Mouse (Mus musculus): Measurements from ENCODE around the gene 1700014D04Rik. TPM values are rescaled to one million over a fixed set of nuclear protein-coding genes. Genes with fewer than 3 reads are reported as not detected.
"Not testable (repeated sequence)": the region's sequence is repeated elsewhere in the genome, so short reads cannot be mapped to it uniquely, and the experiment has no call there.

Gene 1700014D04Rik
- polyA plus RNA-seq, 1 experiment from 2014 or later = 0.18 TPM

DNA sequence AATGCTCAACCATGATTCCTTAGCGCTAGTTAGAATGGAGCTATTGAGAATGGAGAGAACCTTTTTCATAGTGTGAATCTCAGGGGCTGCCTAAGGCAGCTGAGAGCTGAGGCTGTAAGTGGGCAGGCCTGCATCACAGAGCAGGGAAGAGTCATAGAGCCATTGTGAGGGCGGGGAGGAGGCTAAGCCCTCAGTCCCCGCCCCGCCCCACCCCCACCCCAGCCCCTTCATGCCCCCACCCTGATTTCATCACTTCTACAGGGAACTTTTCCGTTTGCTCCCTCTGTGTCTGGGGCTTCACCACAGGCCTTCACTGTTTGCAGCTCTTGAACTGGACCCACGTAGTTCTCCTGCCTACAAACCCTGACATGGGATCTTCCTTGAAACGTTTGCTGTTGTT lies 14.9 kb downstream of the 1700014D04Rik start, which contains the start of gene Spata31d1d:
TSS of gene Spata31d1d (minus strand) at position 101 of the 400 bp plus-strand sequence.
- H3K4me1 ChIP-seq (replicated peaks) = peaks cover 8% of the 10 kb centered on the region
- H3K9me3 ChIP-seq = no peaks in the 10 kb centered on the region
- H3K27ac ChIP-seq = no peak within 1 kb of the TSS
- DNase-seq (ENCODE audit: low spot score) = no peak
- H3K27me3 ChIP-seq (ENCODE audit: insufficient read depth, poor library complexity, severe bottlenecking) = peaks cover 21% of the 10 kb centered on the region
- no peak within 1 kb of the TSS for H3K4me3 ChIP-seq
- 41% methylated on average over 7 of the region's 7 CpGs for whole genome bisulfite sequencing
- no peaks in the 10 kb centered on the region for H3K36me3 ChIP-seq

DNA sequence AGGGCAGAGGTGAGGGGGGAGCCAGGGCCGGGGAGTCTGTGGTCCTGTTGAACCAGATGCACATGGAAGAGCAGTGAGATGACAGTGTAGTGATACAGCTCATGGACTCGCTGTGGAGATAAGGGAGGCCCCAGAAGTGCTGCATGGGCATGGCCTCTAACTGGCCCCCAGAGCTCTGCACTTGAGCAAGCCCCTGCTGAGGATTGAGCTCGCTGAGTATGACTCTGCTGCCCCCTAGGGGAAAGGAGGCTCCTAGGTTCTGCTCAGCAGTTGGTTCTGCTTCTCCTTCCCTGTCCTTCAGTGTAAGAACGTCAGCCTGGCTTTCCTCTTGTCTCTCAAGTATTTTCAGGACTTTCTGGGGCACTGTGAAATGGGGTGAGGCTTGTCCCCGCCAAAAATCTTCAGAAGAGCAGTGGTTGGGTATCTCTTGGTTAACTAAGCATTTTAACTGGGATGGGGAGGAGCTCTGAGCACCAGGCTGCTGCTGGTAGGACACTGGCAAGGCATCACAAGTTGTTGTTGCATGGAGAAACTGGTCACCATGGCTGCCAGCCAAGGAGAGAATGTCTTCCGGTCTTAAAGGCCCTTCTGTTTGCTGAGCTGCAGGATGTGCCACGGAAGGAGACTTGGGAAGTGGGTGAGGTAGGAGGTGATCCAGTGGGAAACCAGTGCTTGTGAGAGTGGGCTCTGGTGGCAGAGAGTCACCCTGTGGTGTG lies 18.0 kb downstream of the 1700014D04Rik start:
- 32% methylated on average over 7 of the region's 7 CpGs for WGBS
- H3K4me3 ChIP-seq = no peak overlapping the region
- H3K9me3 ChIP-seq = no peaks in the 10 kb centered on the region
- DNase-seq (ENCODE audit: low spot score) = peak; percentile 86
- peak overlapping the region; percentile 50; the same call in 1 of the 2 replicates for H3K27ac ChIP-seq
- peaks cover 19% of the 10 kb centered on the region for H3K4me1 ChIP-seq (replicated peaks)
- H3K27me3 ChIP-seq (ENCODE audit: insufficient read depth, poor library complexity, severe bottlenecking) = peaks cover 33% of the 10 kb centered on the region
- H3K36me3 ChIP-seq = no peaks in the 10 kb centered on the region

GRCm38 (mm10) chr13:59726139-59726867 lies 20.2 kb downstream of the 1700014D04Rik start:
- Histone ChIP-seq H3K27ac (peak overlapping the region; percentile 54; the same call in 1 of the 2 replicates), H3K4me1 (replicated peaks) (peaks cover 19% of the 10 kb centered on the region), H3K4me3 (peak overlapping the region; percentile 29), H3K36me3 (no peaks in the 10 kb centered on the region), H3K9me3 (no peaks in the 10 kb centered on the region), H3K27me3 (ENCODE audit: insufficient read depth, poor library complexity, severe bottlenecking) (peaks cover 33% of the 10 kb centered on the region)
- no peak for DNase-seq (ENCODE audit: low spot score)
- WGBS = 36% methylated on average over 29 of the region's 29 CpGs

DNA sequence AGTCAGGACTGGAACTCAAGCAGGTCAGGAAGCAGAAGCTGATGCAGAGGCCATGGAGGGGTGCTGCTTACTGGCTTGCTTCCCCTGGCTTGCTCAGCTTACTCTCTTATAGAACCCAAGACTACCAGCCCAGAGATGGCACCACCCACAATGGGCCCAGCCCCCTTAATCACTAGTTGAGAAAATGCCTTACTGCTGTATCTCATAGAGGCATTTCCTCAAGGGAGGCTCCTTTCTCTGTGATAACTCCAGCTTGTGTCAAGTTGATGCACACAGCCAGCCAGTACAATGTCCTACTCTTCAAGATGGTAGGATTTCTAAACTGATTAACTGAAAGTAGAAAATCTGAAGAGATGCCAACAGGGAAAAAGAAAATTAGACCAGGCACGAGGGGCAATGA lies 24.5 kb downstream of the 1700014D04Rik start:
- not testable (repeated sequence) for H3K27ac ChIP-seq; H3K36me3 ChIP-seq; H3K9me3 ChIP-seq; DNase-seq (ENCODE audit: low spot score); H3K4me3 ChIP-seq
- 70% methylated on average over 1 of the region's 1 CpGs for WGBS
- Histone ChIP-seq H3K27me3 (ENCODE audit: insufficient read depth, poor library complexity, severe bottlenecking) (peaks cover 16% of the 10 kb centered on the region; the same call in 1 of the 2 replicates), H3K4me1 (replicated peaks) (peaks cover 23% of the 10 kb centered on the region)

DNA sequence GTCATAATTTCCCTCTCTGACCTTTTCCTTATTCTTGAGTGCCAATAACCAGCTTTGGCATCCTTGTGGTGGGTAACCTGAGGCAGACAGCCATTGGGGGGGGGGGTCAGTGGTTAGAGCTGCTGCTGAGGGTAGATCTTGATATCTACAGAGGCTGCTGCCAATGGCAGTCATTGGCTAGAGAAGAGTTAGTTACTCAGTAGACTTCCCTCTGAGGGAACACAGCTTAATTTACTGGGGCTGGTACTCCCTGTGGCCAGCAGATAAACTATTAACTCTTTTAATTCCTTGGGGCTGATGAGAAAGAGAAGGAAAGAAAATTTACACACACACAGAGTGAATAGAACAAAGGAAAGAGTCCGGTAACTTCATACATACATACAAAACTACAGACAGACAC lies 27.1 kb downstream of the 1700014D04Rik start:
- DNase-seq (ENCODE audit: low spot score) = no peak
- Histone ChIP-seq H3K27ac (no peak overlapping the region), H3K4me1 (replicated peaks) (peaks cover 12% of the 10 kb centered on the region), H3K9me3 (no peaks in the 10 kb centered on the region), H3K27me3 (ENCODE audit: insufficient read depth, poor library complexity, severe bottlenecking) (peaks cover 2% of the 10 kb centered on the region; the same call in 1 of the 2 replicates), H3K4me3 (no peak overlapping the region), H3K36me3 (no peaks in the 10 kb centered on the region)
- 92% methylated on average over 1 of the region's 1 CpGs for WGBS

GRCm38 (mm10) chr13:59718857-59719440 lies 27.6 kb downstream of the 1700014D04Rik start:
- H3K27ac ChIP-seq; H3K36me3 ChIP-seq; DNase-seq (ENCODE audit: low spot score); H3K27me3 ChIP-seq (ENCODE audit: insufficient read depth, poor library complexity, severe bottlenecking); H3K9me3 ChIP-seq; H3K4me3 ChIP-seq: not testable (repeated sequence)
- whole genome bisulfite sequencing = 38% methylated on average over 6 of the region's 6 CpGs
- H3K4me1 ChIP-seq (replicated peaks) = peaks cover 16% of the 10 kb centered on the region

DNA sequence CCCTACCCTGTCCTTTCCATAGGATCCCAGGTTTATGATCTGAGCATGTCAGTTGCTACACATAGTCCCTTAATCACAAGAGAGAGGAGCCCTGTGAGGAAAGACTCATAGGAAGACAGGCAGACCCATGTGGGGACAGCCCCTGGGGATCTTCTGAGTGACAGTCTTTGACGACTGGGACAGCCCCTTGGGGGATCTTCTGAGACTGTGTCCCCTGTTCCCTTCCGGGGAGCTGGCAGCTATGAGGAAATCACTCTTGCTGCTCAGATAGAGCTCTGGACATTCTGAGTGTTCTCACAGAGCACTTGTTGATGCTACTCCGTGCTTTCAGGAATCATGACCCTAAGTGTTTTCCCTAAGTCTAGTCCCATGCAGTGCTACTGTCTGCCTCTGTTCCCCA lies 32.8 kb downstream of the 1700014D04Rik start:
- Histone ChIP-seq H3K27me3 (ENCODE audit: insufficient read depth, poor library complexity, severe bottlenecking) (peaks cover 12% of the 10 kb centered on the region), H3K9me3 (no peaks in the 10 kb centered on the region), H3K27ac (0 out of 2 replicates have a peak overlapping the region, but pooled peaks have one; percentile 24), H3K4me3 (no peak overlapping the region), H3K4me1 (replicated peaks) (peaks cover 23% of the 10 kb centered on the region), H3K36me3 (no peaks in the 10 kb centered on the region)
- DNase-seq (ENCODE audit: low spot score) = no peak
- WGBS = 34% methylated on average over 3 of the region's 3 CpGs

DNA sequence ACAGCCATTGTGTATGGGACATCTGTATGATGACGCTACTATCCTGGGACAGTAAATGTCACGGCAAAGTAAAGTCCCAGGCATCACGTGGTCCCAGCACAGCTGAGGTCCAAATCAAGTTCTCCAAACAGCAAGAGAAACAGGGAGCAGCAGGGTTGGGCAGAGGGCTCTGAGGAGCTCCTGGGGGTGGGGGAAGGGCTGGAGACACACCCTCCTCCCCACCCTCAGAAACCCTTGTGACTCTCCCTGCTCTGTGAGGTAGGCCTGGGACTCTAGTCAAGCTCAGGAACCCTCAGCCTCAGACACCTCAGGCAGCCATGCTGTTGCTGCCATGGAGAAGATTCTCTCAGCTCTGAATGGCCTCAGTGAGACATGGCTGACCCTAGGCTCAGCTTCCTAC lies 34.6 kb downstream of the 1700014D04Rik start, which contains the start of gene Spata31d1b:
TSS of gene Spata31d1b (plus strand) at position 301 of the 400 bp plus-strand sequence.
- not testable (repeated sequence) for H3K27ac ChIP-seq; H3K4me3 ChIP-seq; H3K36me3 ChIP-seq; H3K9me3 ChIP-seq; DNase-seq (ENCODE audit: low spot score)
- WGBS = 73% methylated on average over 3 of the region's 3 CpGs
- Histone ChIP-seq H3K27me3 (ENCODE audit: insufficient read depth, poor library complexity, severe bottlenecking) (peaks cover 12% of the 10 kb centered on the region), H3K4me1 (replicated peaks) (peaks cover 23% of the 10 kb centered on the region)

DNA sequence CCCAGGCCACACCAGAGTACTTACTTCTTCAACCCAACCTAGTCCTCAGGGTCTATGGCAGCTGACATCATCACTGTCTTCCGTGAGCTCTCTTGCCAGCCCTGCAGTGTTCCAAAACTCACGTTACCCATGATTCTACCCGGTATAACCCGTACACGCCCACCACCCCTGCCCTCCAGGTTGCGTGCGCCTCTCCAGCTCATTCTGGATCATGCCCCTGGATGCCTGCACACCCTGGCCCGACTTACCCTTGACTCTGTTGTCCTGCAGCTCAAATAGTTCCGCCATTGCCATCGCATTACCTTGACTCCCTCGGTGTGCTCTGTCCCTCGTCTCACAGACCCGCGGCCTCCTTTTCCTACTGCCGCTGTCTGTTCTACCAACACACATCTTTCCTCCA lies 36.3 kb downstream of the 1700014D04Rik start, which contains the start of gene Spata31d1a:
TSS of gene Spata31d1a (minus strand) at position 101 of the 400 bp plus-strand sequence.
- Histone ChIP-seq H3K27me3 (ENCODE audit: insufficient read depth, poor library complexity, severe bottlenecking) (peaks cover 12% of the 10 kb centered on the region), H3K9me3 (no peaks in the 10 kb centered on the region), H3K4me3 (no peak within 1 kb of the TSS), H3K36me3 (no peaks in the 10 kb centered on the region), H3K27ac (no peak within 1 kb of the TSS), H3K4me1 (replicated peaks) (peaks cover 23% of the 10 kb centered on the region)
- no peak for DNase-seq (ENCODE audit: low spot score)
- WGBS = 94% methylated on average over 15 of the region's 15 CpGs

DNA sequence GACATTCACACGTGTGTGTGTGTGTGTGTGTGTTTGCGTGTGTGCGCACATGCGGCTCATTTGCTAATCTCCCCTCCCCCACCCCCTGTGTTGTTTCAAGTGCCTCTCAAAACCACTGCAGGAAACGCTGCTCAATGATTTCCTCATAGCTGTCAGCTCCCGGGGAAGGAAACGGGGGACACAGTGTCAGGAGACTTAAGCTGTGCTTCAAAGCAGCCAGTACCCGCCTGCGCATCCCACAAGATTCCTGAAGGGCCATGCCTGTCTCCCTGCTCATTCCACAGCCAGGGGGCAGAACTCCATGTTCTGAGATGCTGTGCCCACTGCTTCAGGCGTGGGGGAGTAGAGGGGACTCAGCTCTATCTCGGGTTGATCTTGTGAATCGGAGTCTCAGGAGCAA lies 42.0 kb downstream of the 1700014D04Rik start:
- peak overlapping the region; percentile 62; the same call in 1 of the 2 replicates for H3K27ac ChIP-seq
- no peak for DNase-seq (ENCODE audit: low spot score)
- no peaks in the 10 kb centered on the region for H3K36me3 ChIP-seq
- H3K9me3 ChIP-seq = no peaks in the 10 kb centered on the region
- 68% methylated on average over 12 of the region's 12 CpGs for WGBS
- H3K27me3 ChIP-seq (ENCODE audit: insufficient read depth, poor library complexity, severe bottlenecking) = peaks cover 15% of the 10 kb centered on the region; the same call in 1 of the 2 replicates
- H3K4me1 ChIP-seq (replicated peaks) = peaks cover 19% of the 10 kb centered on the region
- no peak overlapping the region for H3K4me3 ChIP-seq

DNA sequence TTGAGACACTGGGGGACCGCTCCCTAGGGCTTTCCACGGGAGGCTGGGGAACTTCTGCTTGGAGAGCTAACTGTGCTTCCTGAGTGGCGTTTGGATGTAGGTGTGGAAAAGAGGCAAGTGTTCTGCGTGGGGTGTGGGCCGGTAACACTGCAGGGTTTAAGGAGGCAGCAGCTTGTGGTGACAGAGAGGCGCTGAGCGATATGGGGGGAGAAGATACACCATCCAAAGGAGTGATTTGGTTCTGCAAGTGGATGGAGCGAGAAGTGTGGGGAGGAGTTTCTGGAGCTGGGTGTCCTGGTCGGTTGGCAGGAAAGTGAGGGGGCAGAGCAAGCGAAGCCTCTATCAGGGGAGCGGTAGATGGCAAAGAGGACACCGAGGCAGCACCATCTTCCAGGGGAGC lies 43.0 kb downstream of the 1700014D04Rik start:
- no peak for DNase-seq (ENCODE audit: low spot score)
- no peak overlapping the region for H3K4me3 ChIP-seq
- peaks cover 19% of the 10 kb centered on the region; the same call in 1 of the 2 replicates for H3K27me3 ChIP-seq (ENCODE audit: insufficient read depth, poor library complexity, severe bottlenecking)
- peak overlapping the region; percentile 13; the same call in 1 of the 2 replicates for H3K27ac ChIP-seq
- no peaks in the 10 kb centered on the region for H3K9me3 ChIP-seq
- no peaks in the 10 kb centered on the region for H3K36me3 ChIP-seq
- peaks cover 19% of the 10 kb centered on the region for H3K4me1 ChIP-seq (replicated peaks)
- 90% methylated on average over 12 of the region's 12 CpGs for WGBS

- H3K27ac ChIP-seq; H3K4me3 ChIP-seq; H3K36me3 ChIP-seq; H3K9me3 ChIP-seq; DNase-seq (ENCODE audit: low spot score): not testable (repeated sequence)
- Histone ChIP-seq H3K4me1 (replicated peaks) (peaks cover 19% of the 10 kb centered on the region), H3K27me3 (ENCODE audit: insufficient read depth, poor library complexity, severe bottlenecking) (peaks cover 42% of the 10 kb centered on the region)
- 64% methylated on average over 1 of the region's 1 CpGs for WGBS
Observed at GRCm38 (mm10) chr13:59700137-59700536, 46.4 kb downstream of the 1700014D04Rik start.
